Mouse (Mus musculus): ENCODE results near the gene Rbm47.
"Not testable (repeated sequence)": the region's sequence is repeated elsewhere in the genome, so short reads cannot be mapped to it uniquely, and the experiment has no call there.

Gene Rbm47

GRCm38 (mm10) chr5:66027206-66027605 is 145.7 kb downstream of the Rbm47 start:
- in situ Hi-C loops (cut with MboI): no loop called here

GRCm38 (mm10) chr5:66026796-66027195 is 146.1 kb downstream of the Rbm47 start:
- in situ Hi-C loops (cut with MboI): no loop called here

DNA sequence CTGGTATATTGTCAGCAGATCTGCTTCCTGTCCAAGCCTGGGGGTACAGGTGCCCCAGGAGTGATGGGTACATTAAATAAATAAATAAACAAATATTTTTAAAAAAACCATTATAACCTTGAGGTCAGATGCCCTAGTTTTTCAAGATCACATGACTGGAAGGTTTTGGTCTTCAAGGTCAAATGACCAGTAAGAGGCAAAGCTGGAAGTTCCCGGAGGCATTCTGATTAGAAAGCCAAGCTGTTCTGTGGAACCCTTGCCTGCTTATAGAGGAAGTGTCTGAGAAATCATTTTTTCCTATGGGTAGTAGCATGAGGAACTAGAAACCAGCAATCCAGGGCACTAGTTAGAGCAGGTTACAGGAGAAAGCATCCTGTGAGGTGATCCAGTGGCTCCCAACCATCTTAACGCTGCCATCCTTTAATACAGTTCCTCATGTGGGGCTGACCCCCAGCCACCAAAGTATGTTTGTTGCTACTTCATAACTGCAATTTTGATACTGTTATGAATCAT is 157.4 kb downstream of the Rbm47 start:
- in situ Hi-C loops (cut with MboI): no loop called here

DNA sequence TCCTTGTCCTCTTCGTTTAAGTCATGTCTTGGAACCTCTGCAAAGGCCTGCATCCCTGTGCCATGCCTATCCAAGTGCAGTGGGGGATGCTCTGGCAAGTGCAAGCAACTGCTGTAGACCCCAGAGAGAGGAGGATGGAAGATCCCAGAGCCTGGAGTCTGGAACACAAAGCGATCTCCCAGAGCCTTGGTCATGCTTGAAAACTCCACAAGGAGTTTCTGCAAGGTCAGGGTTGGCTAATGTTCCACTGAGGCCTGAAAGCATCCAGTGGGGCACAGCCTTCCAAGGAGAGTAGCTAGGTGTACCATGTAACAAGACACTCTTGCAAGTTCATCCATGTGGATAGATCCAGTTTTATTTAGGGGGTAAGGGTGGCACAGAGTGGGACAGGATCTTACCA is 158.5 kb downstream of the Rbm47 start:
- in situ Hi-C loops (cut with MboI): no loop called here

DNA sequence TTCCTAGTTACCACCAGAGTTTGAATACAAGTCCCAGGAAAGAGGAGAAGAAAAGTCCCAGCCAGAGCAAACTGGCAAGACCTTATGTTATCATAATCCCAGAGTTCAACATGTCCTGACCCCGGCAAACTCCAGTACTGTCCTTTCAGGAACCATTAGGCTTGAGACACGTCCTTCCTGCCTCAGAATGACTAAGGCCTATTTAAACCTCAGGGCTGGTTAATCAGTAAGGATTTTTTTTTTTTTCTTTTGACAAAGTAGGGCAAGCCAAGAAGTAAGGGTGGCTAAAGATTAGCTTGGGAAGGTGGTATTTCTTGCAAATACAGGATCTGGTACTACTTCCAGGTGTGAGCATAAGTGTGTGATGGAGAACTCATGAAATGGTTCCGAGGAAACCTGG is 158.9 kb downstream of the Rbm47 start:
- in situ Hi-C loops (cut with MboI): no loop called here

DNA sequence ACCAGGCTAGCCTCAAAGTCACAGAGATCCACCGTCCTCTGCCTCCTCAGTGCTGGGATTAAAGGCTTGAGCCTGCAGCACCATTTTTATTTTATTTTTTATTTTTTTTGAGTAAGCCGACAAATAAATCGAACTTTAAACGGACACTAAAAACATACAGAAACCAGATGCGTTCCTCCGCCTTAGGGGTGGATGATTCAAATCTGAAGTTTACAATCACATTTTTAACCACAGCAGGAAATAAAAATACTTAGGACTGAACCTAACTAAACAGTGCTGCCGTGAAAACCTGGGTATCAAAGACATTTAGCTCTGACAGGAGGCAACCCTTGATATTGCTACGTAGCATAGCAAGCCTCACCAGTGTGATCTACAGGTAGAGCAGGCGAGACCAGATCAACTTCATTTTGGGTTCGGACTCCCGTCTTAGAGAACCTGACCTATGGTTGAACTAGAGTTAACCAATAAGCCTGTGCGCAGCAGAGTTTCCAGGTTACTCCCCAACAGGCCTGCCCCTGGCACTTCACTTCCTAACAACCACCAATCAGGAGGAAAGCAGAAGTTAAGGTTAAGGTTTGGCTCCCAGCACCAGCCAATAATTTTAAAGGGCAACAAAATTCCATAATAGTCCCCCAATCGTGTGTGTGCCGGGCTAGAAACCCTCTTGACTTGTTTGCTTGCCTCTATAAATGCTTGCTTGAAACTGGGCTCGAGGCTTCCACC is 164.5 kb downstream of the Rbm47 start:
- in situ Hi-C loops (cut with MboI): no loop called here

DNA sequence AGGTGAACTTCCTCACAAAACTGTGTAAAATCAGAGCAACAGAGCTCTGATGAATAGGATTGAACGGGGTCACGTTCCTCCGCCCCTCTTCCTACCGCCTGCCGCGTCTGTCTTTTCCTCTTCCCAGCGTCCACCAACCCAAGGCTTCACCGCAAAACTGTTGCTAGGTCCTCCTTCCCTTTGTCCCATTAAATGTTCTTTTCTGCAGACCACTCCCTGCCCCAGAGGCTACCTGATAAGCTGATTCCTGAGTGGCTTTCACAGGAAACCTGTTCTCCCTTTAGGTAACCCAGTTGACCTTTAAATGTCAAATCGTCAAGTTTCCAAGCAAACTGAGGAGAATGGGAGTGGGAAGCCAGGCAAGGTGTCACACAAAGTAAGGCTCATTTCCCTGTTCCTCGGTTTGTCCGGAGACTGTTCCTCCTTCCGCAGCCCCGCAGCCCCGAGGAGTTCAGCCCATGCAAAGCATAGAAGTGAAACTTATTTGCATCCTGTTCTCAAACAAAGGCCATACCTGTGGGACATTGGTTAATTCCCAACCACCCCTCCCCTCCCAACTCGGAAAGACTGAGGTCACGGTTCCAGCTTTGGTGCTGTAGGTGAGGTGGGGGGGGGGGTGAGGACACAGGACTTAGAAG is 167.8 kb downstream of the Rbm47 start:
- in situ Hi-C loops (cut with MboI): no loop called here

- in situ Hi-C loops (cut with MboI): no loop called here
Observed at GRCm38 (mm10) chr5:66004134-66004925, 168.6 kb downstream of the Rbm47 start, which contains the start of gene 9130230L23Rik. Gene 9130230L23Rik (minus strand): TSS chr5:66004285.

- in situ Hi-C loops (cut with MboI): no loop called here
Observed at GRCm38 (mm10) chr5:66001232-66001631, 171.7 kb downstream of the Rbm47 start.

DNA sequence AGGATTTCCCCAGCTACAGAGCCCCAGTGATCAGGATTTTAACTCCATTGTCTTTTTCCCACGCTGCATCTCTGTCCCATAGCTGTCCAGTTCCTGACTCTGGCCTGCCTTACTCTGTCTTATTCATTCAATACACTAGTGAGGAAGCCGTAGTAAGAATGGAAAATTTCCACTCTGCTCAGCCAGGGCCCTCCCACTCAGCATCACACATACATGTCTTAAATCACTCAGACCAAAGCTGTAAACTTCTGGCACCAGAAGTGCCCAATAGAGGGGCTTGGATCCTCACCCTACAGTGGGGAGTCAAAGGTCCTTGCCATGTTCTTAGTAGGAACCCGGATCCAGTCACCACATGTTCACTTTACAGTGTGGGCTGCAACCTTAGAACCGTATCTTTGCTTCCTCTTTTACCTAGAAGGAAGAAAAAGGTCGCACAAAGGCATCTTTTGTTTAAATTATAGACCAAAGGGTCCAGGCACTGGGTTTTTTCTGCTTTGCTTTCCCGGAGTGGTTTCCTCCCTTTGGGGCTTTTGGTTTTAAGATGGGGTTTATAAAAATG is 172.3 kb downstream of the Rbm47 start:
- in situ Hi-C loops (cut with MboI): no loop called here

- in situ Hi-C loops (cut with MboI): no loop called here
Observed at GRCm38 (mm10) chr5:66000074-66000473, 172.8 kb downstream of the Rbm47 start.

DNA sequence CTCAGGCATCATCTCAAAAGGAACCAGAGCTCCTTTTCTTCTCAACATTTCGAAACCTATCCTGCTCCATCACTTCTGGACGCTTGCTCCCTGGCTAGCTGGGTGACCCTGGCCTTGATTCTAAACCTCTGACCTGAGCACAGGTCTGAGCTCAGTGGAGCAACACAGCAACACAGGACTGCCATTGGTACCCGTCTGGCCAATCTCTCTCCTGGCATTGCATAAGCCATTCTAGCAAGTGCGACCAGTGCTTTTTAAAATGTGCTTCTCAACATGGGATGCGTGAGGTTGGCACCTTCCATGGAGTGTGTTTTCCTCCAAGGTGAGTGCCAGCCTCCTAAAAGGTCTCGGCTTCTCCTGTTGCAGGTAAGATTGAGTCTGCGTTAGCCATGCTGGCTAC is 173.8 kb downstream of the Rbm47 start:
- in situ Hi-C loops (cut with MboI): no loop called here

- in situ Hi-C loops (cut with MboI): no loop called here
Observed at GRCm38 (mm10) chr5:65997813-65998212, 175.1 kb downstream of the Rbm47 start.

- in situ Hi-C loops (cut with MboI): no loop called here
Observed at GRCm38 (mm10) chr5:65994643-65995042, 178.3 kb downstream of the Rbm47 start.

DNA sequence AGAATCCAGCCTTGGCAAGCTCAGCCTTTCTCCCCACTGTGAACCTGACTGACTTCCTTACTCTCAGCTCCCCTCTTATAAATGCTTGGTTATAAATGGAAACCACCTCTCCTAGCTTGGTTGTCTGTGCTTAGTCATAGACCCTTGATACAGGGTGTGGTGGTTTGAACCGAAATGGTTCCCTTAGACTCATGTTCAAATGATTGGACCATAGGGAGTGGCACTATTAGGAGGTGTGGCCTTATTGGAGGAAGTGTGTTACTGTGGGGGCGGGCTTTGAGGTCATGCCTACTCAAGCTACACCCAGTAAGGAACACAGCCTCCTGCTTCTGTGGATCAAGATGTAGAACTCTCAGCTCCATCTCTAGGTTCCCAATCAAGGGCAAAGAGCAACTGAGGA is 181.7 kb downstream of the Rbm47 start:
- in situ Hi-C loops (cut with MboI): no loop called here

DNA sequence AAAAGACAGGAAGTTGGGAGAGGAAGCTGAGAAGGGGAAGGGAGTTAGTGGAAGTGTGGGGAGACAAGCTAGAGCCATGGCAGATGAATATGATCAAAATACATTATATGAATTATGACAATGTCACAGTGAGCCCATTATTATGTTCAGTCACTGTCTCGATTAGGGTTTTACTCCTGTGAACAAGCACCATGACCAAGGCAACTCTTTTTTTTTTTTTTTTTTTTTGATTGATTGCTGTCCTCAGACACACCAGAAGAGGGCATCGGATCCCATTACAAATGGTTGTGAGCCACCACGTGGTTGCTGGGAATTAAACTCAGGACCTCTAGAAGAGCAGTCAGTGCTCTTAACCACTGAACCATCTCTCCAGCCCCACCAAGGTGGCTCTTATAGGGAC is 185.9 kb downstream of the Rbm47 start:
- in situ Hi-C loops (cut with MboI): not testable (repeated sequence)

- in situ Hi-C loops (cut with MboI): no loop called here
Observed at GRCm38 (mm10) chr5:65986426-65986825, 186.5 kb downstream of the Rbm47 start.

GRCm38 (mm10) chr5:65975731-65976130 is 197.2 kb downstream of the Rbm47 start:
- in situ Hi-C loops (cut with MboI): no loop called here

DNA sequence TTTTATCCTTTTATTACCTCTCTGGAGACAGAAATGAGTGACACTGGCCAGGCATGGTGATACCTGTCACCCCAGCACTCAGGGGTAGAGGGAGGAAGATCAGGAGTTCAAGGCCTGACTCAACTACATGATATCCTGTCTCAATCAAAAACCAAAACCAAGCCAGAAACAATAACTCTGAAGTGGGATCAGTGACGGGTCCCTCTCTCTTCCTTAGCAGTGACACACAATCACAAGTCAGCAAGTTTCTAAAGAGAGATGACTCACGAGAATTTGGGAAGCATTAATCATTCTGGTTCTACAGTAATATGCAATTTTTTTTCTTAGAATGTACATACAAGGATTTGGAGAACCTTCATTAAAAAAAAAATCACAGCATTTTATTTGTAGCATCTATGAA is 199.7 kb downstream of the Rbm47 start:
- in situ Hi-C loops (cut with MboI): no loop called here

DNA sequence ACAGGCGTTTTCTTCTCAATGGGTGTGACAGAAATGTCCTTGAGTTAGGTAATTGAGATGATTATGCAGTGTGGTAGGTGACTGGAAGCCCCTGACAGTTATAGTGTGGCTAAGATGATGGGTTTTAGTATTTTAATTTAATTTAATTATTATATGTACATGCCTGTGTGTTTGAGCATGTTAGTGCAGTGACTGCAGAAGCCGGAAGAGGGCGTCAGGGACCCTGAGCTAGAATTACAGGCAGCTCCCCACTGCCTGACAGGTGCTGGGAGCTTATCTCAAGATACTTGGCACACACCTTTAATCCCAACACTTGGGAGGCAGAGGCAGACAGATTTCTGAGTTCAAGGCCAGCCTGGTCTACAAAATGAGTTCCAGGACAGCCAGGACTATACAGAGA is 204.9 kb downstream of the Rbm47 start:
- in situ Hi-C loops (cut with MboI): no loop called here

DNA sequence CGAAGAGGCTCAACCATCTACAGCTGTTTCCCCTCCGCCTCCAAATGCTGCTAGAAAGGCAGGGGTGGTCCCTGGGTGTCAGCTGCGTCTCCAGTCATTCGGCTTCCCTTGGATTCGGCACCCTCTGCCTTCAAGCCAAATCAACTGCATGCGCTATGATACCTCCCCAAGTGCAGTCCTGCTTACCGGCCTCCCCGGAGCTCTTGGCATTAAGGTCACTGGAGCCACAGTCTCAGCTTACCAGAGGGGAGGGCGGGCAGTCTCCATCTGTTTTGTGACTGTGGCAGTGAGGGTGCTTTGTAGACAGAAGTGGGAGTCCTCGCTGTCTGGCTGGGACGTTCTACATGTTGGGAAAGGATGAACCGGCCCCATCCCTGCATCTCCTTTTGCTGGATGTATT is 205.8 kb downstream of the Rbm47 start:
- in situ Hi-C loops (cut with MboI): no loop called here
